Comparison of ENCODE assay signal across 8 mouse cellular contexts in the genomic region with DNA sequence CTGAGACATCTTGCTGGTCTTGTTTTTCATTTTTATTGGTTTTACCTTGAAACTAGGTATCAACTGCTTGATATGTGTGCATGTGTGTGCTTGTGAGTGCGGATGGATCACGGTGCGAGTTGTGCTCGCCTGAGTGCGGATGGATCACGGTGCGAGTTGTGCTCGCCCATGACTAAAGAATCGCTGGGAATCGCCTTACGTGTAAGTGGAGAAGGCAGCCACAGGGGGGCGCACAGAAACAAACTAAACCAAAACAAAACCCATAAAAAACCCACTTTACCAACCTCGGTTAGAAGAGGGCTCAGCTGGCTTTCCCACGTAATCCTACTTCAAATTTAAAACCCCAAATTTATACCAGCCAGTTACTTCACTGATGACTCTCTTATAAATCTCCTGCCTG. TPM values are rescaled to one million over a fixed set of nuclear protein-coding genes. Genes with fewer than 3 reads are reported as not detected.
DNase-seq lines count a peak whose midpoint lies in the region; ATAC-seq and TF ChIP-seq lines count a peak whose summit lies in the region.

No protein-coding gene starts in this region.

- H3K27me3 ChIP-seq in testis, adult 2 months (ENCODE audit: control insufficient read depth, insufficient read depth, low read length) = no peaks in the 10 kb centered on the region
- H3K27me3 ChIP-seq in limb, embryonic 10.5 days (ENCODE audit: low read depth, poor library complexity, severe bottlenecking) = no peaks in the 10 kb centered on the region

- no peak for ATAC-seq in cerebellum, adult (ENCODE audit: insufficient number of reproducible peaks, low FRiP score, low TSS enrichment)

- H3K36me3 ChIP-seq in testis, adult 2 months (ENCODE audit: control insufficient read depth, insufficient read depth, low read length) = no peaks in the 10 kb centered on the region
- H3K36me3 ChIP-seq in limb, embryonic 10.5 days = no peaks in the 10 kb centered on the region

- no peaks in the 10 kb centered on the region for H3K4me1 ChIP-seq in testis, adult 2 months (ENCODE audit: control insufficient read depth, insufficient read depth, low read length)
- H3K4me1 ChIP-seq in limb, embryonic 10.5 days = no peaks in the 10 kb centered on the region

- TF ChIP-seq POLR2A in testis, adult 2 months (IDR thresholded peaks at IDR 0.05; ENCODE audit: control insufficient read depth, low read depth, low read length) = no peak

- TF ChIP-seq CTCF in testis, adult 2 months (IDR thresholded peaks at IDR 0.05; ENCODE audit: control insufficient read depth, insufficient read depth, insufficient replicate concordance, low read depth, low read length) = peak; percentile 47; the same call in 1 of the 2 replicates

- H3K27ac ChIP-seq in testis, adult 2 months (ENCODE audit: control insufficient read depth, insufficient read depth, low read depth, low read length) = no peak overlapping the region
- H3K27ac ChIP-seq in limb, embryonic 10.5 days = no peak overlapping the region

- 39% methylated on average over 14 of the region's 14 CpGs for WGBS in limb, embryonic 10.5 days

- no peaks in the 10 kb centered on the region for H3K9me3 ChIP-seq in limb, embryonic 10.5 days (replicated peaks)

- peak; percentile 53 for DNase-seq in cerebellum, adult 11 months
- no peak for DNase-seq in testis, postnatal 14 days (ENCODE audit: low spot score)
- peak; percentile 52 for DNase-seq in cerebellum, adult 9-11 months
- DNase-seq in heart, postnatal 4 days = peak; percentile 68
- peak; percentile 72 for DNase-seq in limb, embryonic 10.5 days (ENCODE audit: low spot score)
- DNase-seq in retina, postnatal 7 days (ENCODE audit: low read depth, low spot score) = peak; percentile 17

- H3K4me3 ChIP-seq in testis, adult 2 months (ENCODE audit: control insufficient read depth, low read depth, low read length) = no peak overlapping the region
- H3K4me3 ChIP-seq in limb, embryonic 10.5 days = no peak overlapping the region

RNA-seq across cellular contexts. Expression of a gene that starts 9.3 kb away (rescaled TPM):
- polyA plus RNA-seq in testis, adult 2 months (2012; rRNA removed) = 0.10 TPM in 1 of 2 replicates, not detected in the other
- total RNA-seq in heart, postnatal 4 days (2021) = not detected
- polyA plus RNA-seq in limb, embryonic 10.5 days (2016; fragmentation: Nextera tagmentation; extraction: Ambion mirVana) = 0.08 and 0.36 TPM in 2 replicates
